Mouse (Mus musculus) MEL (cell line): ENCODE results near the gene Cadps2. TPM values are rescaled to one million over a fixed set of nuclear protein-coding genes. Genes with fewer than 3 reads are reported as not detected.

Experiments used
- DNase-seq: peaks from one replicate; pipeline ENCODE4 v3.0.0; 2011; ENCODE audit warnings: low read depth, low spot score
- H3K27ac ChIP-seq: 2 replicates; pipeline ENCODE4 v1.5.1; 2012; ENCODE audit warnings: low read depth, mild to moderate bottlenecking, control low read depth, low read length, moderate library complexity; ENCODE audit not compliant: control insufficient read depth
- H3K27me3 ChIP-seq, 2 experiments: fragments of 150-350 bp in 1 of 2; sonication (generic) in 1 of 2; 2 replicates each; pipeline ENCODE4 v1.6.1; 2012; ENCODE audit warnings: low read length in 2 of 2, mild to moderate bottlenecking in 2 of 2, improper control_type of control experiment in 1 of 2, moderate library complexity in 1 of 2; ENCODE audit not compliant: insufficient read depth in 2 of 2, control insufficient read depth in 1 of 2
- H3K36me3 ChIP-seq, 2 experiments: 2 replicates each; pipeline ENCODE4 v1.6.1; 2012 to 2014; ENCODE audit warnings: low read length in 2 of 2, improper control_type of control experiment in 1 of 2, inconsistent platforms in 1 of 2, mild to moderate bottlenecking in 1 of 2; ENCODE audit not compliant: insufficient read depth in 2 of 2, control insufficient read depth in 1 of 2
- H3K4me1 ChIP-seq, 2 experiments: fragments of 150-350 bp in 1 of 2; sonication (generic) in 1 of 2; 2 replicates each; pipeline ENCODE4 v1.6.1; 2012; ENCODE audit warnings: low read length in 2 of 2, improper control_type of control experiment in 1 of 2, mild to moderate bottlenecking in 1 of 2; ENCODE audit not compliant: insufficient read depth in 2 of 2, control insufficient read depth in 1 of 2
- H3K4me3 ChIP-seq, 2 experiments: fragments of 150-350 bp in 1 of 2; sonication (generic) in 1 of 2; 2 replicates each; pipeline ENCODE4 v1.5.1; 2012; ENCODE audit warnings: low read depth in 2 of 2, low read length in 2 of 2, mild to moderate bottlenecking in 2 of 2, moderate library complexity in 2 of 2, control low read depth in 1 of 2, improper control_type of control experiment in 1 of 2; ENCODE audit not compliant: control insufficient read depth in 1 of 2, insufficient read depth in 1 of 2
- H3K79me2 ChIP-seq: 2 replicates; pipeline ENCODE4 v1.6.1; 2012; ENCODE audit warnings: mild to moderate bottlenecking, low read length, moderate library complexity; ENCODE audit not compliant: control insufficient read depth, poor library complexity, insufficient read depth
- H3K9ac ChIP-seq: 2 replicates; pipeline ENCODE4 v1.6.1; 2012; ENCODE audit warnings: low read depth, mild to moderate bottlenecking, control low read depth, low read length, moderate library complexity; ENCODE audit not compliant: control insufficient read depth, poor library complexity, severe bottlenecking
- H3K9me3 ChIP-seq: fragments of 150-350 bp; sonication (generic); replicated peaks from 2 replicates; pipeline ENCODE4 v1.6.1; 2012; ENCODE audit warnings: mild to moderate bottlenecking, low read length, improper control_type of control experiment, moderate library complexity; ENCODE audit not compliant: insufficient read depth
- CHD2 ChIP-seq: IDR thresholded peaks from 2 replicates; pipeline ENCODE4 v1.6.1; 2011; ENCODE audit warnings: low read length, improper control_type of control experiment
- CTCF ChIP-seq, 3 experiments: IDR thresholded peaks in 2 of 3; conservative IDR thresholded peaks in 1 of 3; 2 replicates each; pipeline ENCODE4 v1.5.1; 2011 to 2012; ENCODE audit warnings: low read length in 3 of 3, low read depth in 2 of 3, mild to moderate bottlenecking in 2 of 3, improper control_type of control experiment in 1 of 3, inconsistent platforms in 1 of 3, mixed read lengths in 1 of 3, moderate library complexity in 1 of 3; ENCODE audit not compliant: control insufficient read depth in 1 of 3, insufficient read depth in 1 of 3, poor library complexity in 1 of 3, severe bottlenecking in 1 of 3
- ETS1 ChIP-seq: IDR thresholded peaks from 2 replicates; pipeline ENCODE4 v1.6.1; 2012; ENCODE audit warnings: low read depth, mild to moderate bottlenecking, inconsistent platforms, low read length, improper control_type of control experiment, moderate library complexity
- GABPA ChIP-seq: IDR thresholded peaks from 2 replicates; pipeline ENCODE4 v1.6.1; 2012; ENCODE audit warnings: low read depth, mild to moderate bottlenecking, inconsistent platforms, low read length, improper control_type of control experiment, moderate library complexity
- KAT2A ChIP-seq: conservative IDR thresholded peaks from 2 replicates; pipeline ENCODE4 v1.6.1; 2012; ENCODE audit warnings: low read depth, low read length, improper control_type of control experiment, inconsistent platforms
- MAX ChIP-seq: IDR thresholded peaks from 2 replicates; pipeline ENCODE4 v1.6.1; 2011; ENCODE audit warnings: low read length, improper control_type of control experiment
- MAZ ChIP-seq: IDR thresholded peaks from 2 replicates; pipeline ENCODE4 v1.6.1; 2012; ENCODE audit warnings: low read depth, mild to moderate bottlenecking, inconsistent platforms, low read length, improper control_type of control experiment
- MEF2A ChIP-seq: IDR thresholded peaks from 2 replicates; pipeline ENCODE4 v1.6.1; 2014; ENCODE audit warnings: low read depth, mild to moderate bottlenecking, inconsistent platforms, low read length, improper control_type of control experiment; ENCODE audit not compliant: poor library complexity, insufficient replicate concordance, severe bottlenecking; ENCODE audit errors: extremely low read depth
- MYC ChIP-seq: IDR thresholded peaks from 2 replicates; pipeline ENCODE4 v1.6.1; 2011; ENCODE audit warnings: low read depth, mild to moderate bottlenecking, low read length, improper control_type of control experiment, moderate library complexity
- NELFE ChIP-seq: IDR thresholded peaks from 2 replicates; pipeline ENCODE4 v1.6.1; 2011; ENCODE audit warnings: low read depth, low read length, improper control_type of control experiment
- NRF1 ChIP-seq: IDR thresholded peaks from 2 replicates; pipeline ENCODE4 v1.6.1; 2014; ENCODE audit warnings: low read depth, mild to moderate bottlenecking, inconsistent platforms, low read length, improper control_type of control experiment, moderate library complexity; ENCODE audit not compliant: poor library complexity, insufficient read depth, severe bottlenecking
- POLR2AphosphoS5 ChIP-seq: IDR thresholded peaks from 2 replicates; pipeline ENCODE4 v1.6.1; 2012; ENCODE audit warnings: low read depth, borderline replicate concordance, mild to moderate bottlenecking, inconsistent platforms, low read length, moderate library complexity, mixed read lengths
- RAD21 ChIP-seq: IDR thresholded peaks from 2 replicates; pipeline ENCODE4 v1.6.1; 2011; ENCODE audit warnings: mild to moderate bottlenecking, low read depth, low read length, improper control_type of control experiment
- RCOR1 ChIP-seq: IDR thresholded peaks from 2 replicates; pipeline ENCODE4 v1.6.1; 2012; ENCODE audit warnings: low read depth, mild to moderate bottlenecking, inconsistent platforms, low read length, improper control_type of control experiment
- SIN3A ChIP-seq: IDR thresholded peaks from 2 replicates; pipeline ENCODE4 v1.6.1; 2012; ENCODE audit warnings: low read length, improper control_type of control experiment, inconsistent platforms
- UBTF ChIP-seq: IDR thresholded peaks from 2 replicates; pipeline ENCODE4 v1.6.1; 2012; ENCODE audit warnings: low read depth, mild to moderate bottlenecking, inconsistent platforms, low read length, improper control_type of control experiment, moderate library complexity, borderline replicate concordance; ENCODE audit not compliant: insufficient read depth
- ZMIZ1 ChIP-seq: IDR thresholded peaks from 2 replicates; pipeline ENCODE4 v1.6.1; 2012; ENCODE audit warnings: low read depth, mild to moderate bottlenecking, inconsistent platforms, low read length, improper control_type of control experiment, moderate library complexity
- polyA plus RNA-seq, 2 experiments: library from polyadenylated mRNA; stranded (reverse) in 1 of 2; unstranded in 1 of 2; fragments of >175 nt in 1 of 2; fragments of >200 nt in 1 of 2; gene quantifications; 2 replicates each; pipeline versions ENCODE4 v1.2.1 to v1.2.4; 2012; ENCODE audit warnings: low replicate concordance in 2 of 2, low read depth in 1 of 2; ENCODE audit not compliant: insufficient read length in 2 of 2, insufficient read depth in 1 of 2, missing spikeins in 1 of 2
- total RNA-seq: library from RNA; depleted of rRNA; stranded (reverse); fragments of 300-350 nt; gene quantifications from 2 replicates; pipeline ENCODE4 v1.2.3, GENCODE M21; 2012

The Cadps2 gene
- total and polyA plus RNA-seq, 3 experiments = not detected

- Histone ChIP-seq H3K9me3 (no peaks in the 10 kb centered on the region), H3K4me1 (no peaks in the 10 kb centered on the region), H3K79me2 (no peaks in the 10 kb centered on the region)
Observed at GRCm38 (mm10) chr6:23439897-23440296, 399.3 kb downstream of the Cadps2 start.

GRCm38 (mm10) chr6:23410256-23411049 is 428.8 kb downstream of the Cadps2 start:
- TF ChIP-seq SIN3A (no peak), MEF2A (no peak), GABPA (no peak)
- no peak overlapping the region for H3K4me3 ChIP-seq
- no peaks in the 10 kb centered on the region for H3K9me3 ChIP-seq
- no peak overlapping the region for H3K9ac ChIP-seq
- no peaks in the 10 kb centered on the region for H3K4me1 ChIP-seq
- no peak overlapping the region for H3K27ac ChIP-seq
- no peaks in the 10 kb centered on the region for H3K36me3 ChIP-seq
- H3K27me3 ChIP-seq = no peaks in the 10 kb centered on the region
- DNase-seq = no peak
- H3K79me2 ChIP-seq = no peaks in the 10 kb centered on the region

More at GRCm38 (mm10) chr6:23439897-23440296, 399.3 kb downstream of the Cadps2 start:
- Histone ChIP-seq H3K27ac (no peak overlapping the region), H3K9ac (no peak overlapping the region), H3K27me3 (no peaks in the 10 kb centered on the region), H3K36me3 (no peaks in the 10 kb centered on the region), H3K4me3 (no peak overlapping the region)
- no peak for DNase-seq
- TF ChIP-seq ZMIZ1 (no peak), MYC (no peak)

GRCm38 (mm10) chr6:23394131-23394530 is 445.1 kb downstream of the Cadps2 start:
- H3K79me2 ChIP-seq = no peaks in the 10 kb centered on the region
- H3K4me1 ChIP-seq = no peaks in the 10 kb centered on the region
- H3K27ac ChIP-seq = no peak overlapping the region
- no peak for DNase-seq
- H3K27me3 ChIP-seq = no peaks in the 10 kb centered on the region
- H3K9me3 ChIP-seq = no peaks in the 10 kb centered on the region
- no peak overlapping the region for H3K4me3 ChIP-seq
- TF ChIP-seq CTCF (IDR thresholded peaks at IDR 0.05 in 2 of 3, conservative IDR thresholded peaks at IDR 0.05 in 1 of 3; ENCODE audit: control insufficient read depth in 1 of 3, insufficient read depth in 1 of 3, low read depth in 2 of 3, low read length in 3 of 3, poor library complexity in 1 of 3, severe bottlenecking in 1 of 3) (no peak), RCOR1 (no peak), NRF1 (no peak), NELFE (no peak), RAD21 (no peak), UBTF (no peak), CHD2 (no peak), MAX (no peak), MAZ (no peak), POLR2AphosphoS5 (no peak), MEF2A (no peak), ETS1 (no peak), ZMIZ1 (no peak), KAT2A (no peak)
- no peaks in the 10 kb centered on the region for H3K36me3 ChIP-seq
- no peak overlapping the region for H3K9ac ChIP-seq
